Mouse (Mus musculus) C2C12 (cell line): ENCODE data around the gene Ppp1r7.

Experiments
- CEBPB ChIP-seq: IDR thresholded peaks from one replicate; pipeline ENCODE4 v1.6.1; 2011; ENCODE audit warnings: low read depth, mild to moderate bottlenecking, control low read depth, moderate library complexity
- CTCF ChIP-seq: IDR thresholded peaks from one replicate; pipeline ENCODE4 v1.5.1; 2011; ENCODE audit not compliant: control insufficient read depth, insufficient read depth, insufficient read length
- FOSL1 ChIP-seq: IDR thresholded peaks from one replicate; pipeline ENCODE4 v1.8.0; 2011; ENCODE audit warnings: mild to moderate bottlenecking, low read length; ENCODE audit not compliant: poor library complexity, insufficient read depth, severe bottlenecking
- MYOG ChIP-seq: IDR thresholded peaks from one replicate; pipeline ENCODE4 v1.6.1; 2011; ENCODE audit not compliant: control insufficient read depth, insufficient read length; ENCODE audit errors: extremely low read depth

GRCm38 (mm10) chr1:93323973-93324372, 18.7 kb upstream of the Ppp1r7 start:
- TF ChIP-seq CTCF (no peak), MYOG (no peak), FOSL1 (no peak), CEBPB (no peak)
